Comparison of ENCODE assay signal across 8 mouse cellular contexts in the genomic region with DNA sequence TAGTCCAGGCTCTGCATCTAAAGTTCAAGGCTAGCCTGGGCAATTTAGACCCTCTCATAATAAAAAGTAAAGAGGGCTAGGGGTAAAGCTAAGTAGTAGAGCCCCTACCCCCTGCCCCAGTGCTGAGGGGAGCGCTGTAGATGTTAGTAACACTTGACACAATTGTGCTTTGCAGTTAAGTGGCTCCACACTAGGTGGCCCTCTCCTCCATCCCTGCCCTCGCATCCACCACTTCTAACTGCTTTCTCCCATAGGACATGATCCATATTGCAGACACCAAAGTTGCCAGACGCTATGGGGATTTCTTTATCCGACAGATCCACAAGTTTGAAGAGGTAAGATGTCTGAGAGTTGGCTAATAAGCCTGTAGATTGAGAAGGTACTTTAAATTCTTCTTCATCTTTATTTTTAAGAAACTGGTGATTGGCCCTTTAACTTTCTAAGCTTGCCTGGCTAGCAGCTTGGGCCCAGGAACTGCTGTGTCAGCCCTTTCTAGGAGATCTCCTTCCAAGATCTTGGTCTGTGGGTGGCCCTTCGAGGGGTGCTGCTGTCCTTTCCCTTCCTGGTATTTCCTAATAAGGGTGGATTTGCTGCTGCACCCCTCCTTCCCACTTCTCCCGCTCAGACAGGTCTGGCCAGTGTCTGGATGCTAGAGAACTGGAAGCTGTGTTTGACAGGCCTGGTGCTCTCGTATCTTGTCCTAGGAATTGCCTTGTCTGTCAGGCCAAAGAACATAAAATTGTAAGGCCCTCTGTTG. TPM values are rescaled to one million over a fixed set of nuclear protein-coding genes. Genes with fewer than 3 reads are reported as not detected.
A peak's percentile ranks its signal among the peaks of the same experiment; 100 is the strongest.
DNase-seq lines count a peak whose midpoint lies in the region; ATAC-seq and TF ChIP-seq lines count a peak whose summit lies in the region.

No protein-coding gene starts in this region.

- CTCF ChIA-PET in Patski (lab: Charles Lee), result interaction anchor here (1.3 to 2.2 kb wide), 3 partner anchors 23 to 56 kb away, joined by 3 to 7 read pairs (median 5); no protein-coding TSS in a partner anchor

- DNase-seq in adrenal gland, adult 2 months, result peak; percentile 62
- DNase-seq in adrenal gland, adult 18-20 months (ENCODE audit: low spot score in 2 of 2), result no peak
- peak; percentile 47 for DNase-seq in kidney, adult 18-20 months
- no peak for DNase-seq in Patski (ENCODE audit: low read depth, low spot score)

- no peak overlapping the region for H3K4me3 ChIP-seq in kidney, embryonic 14.5 days (ENCODE audit: low read length)
- H3K4me3 ChIP-seq in lung, embryonic 15.5 days, result no peak overlapping the region
- H3K4me3 ChIP-seq in midbrain, embryonic 13.5 days (replicated peaks), result no peak overlapping the region

- ATAC-seq in kidney, embryonic 14.5 days (ENCODE audit: low FRiP score, low TSS enrichment), result no peak
- no peak for ATAC-seq in Patski
- no peak for ATAC-seq in lung, embryonic 15.5 days (ENCODE audit: borderline replicate concordance, extremely low read depth, low FRiP score, low TSS enrichment)
- ATAC-seq in erythroblast, adult 5-6 weeks (replicated peaks; ENCODE audit: low FRiP score, poor library complexity, severe bottlenecking), result no peak
- no peak for ATAC-seq in midbrain, embryonic 13.5 days

- peaks cover 77% of the 10 kb centered on the region for H3K36me3 ChIP-seq in kidney, embryonic 14.5 days (ENCODE audit: control insufficient read depth, insufficient read depth, low read length)
- peaks cover 77% of the 10 kb centered on the region for H3K36me3 ChIP-seq in lung, embryonic 15.5 days
- peaks cover 84% of the 10 kb centered on the region for H3K36me3 ChIP-seq in midbrain, embryonic 13.5 days

- POLR2A ChIA-PET in Patski (lab: Charles Lee), result interaction anchor here (0.5 kb wide), 1 partner anchor 19 kb away, joined by 3 read pairs; no protein-coding TSS in a partner anchor

- H3K9me3 ChIP-seq in kidney, embryonic 14.5 days (ENCODE audit: control insufficient read depth, low read length), result no peaks in the 10 kb centered on the region
- no peaks in the 10 kb centered on the region for H3K9me3 ChIP-seq in lung, embryonic 15.5 days
- no peaks in the 10 kb centered on the region for H3K9me3 ChIP-seq in midbrain, embryonic 13.5 days

- H3K4me2 ChIP-seq in kidney, embryonic 14.5 days (replicated peaks; ENCODE audit: low read depth, low read length), result no peak overlapping the region
- H3K4me2 ChIP-seq in lung, embryonic 15.5 days, result no peak overlapping the region
- H3K4me2 ChIP-seq in midbrain, embryonic 13.5 days (replicated peaks), result no peak overlapping the region

- no peaks in the 10 kb centered on the region for H3K27me3 ChIP-seq in kidney, embryonic 14.5 days (ENCODE audit: control insufficient read depth, insufficient read depth, low read length)
- no peaks in the 10 kb centered on the region for H3K27me3 ChIP-seq in Patski
- H3K27me3 ChIP-seq in lung, embryonic 15.5 days, result no peaks in the 10 kb centered on the region
- H3K27me3 ChIP-seq in midbrain, embryonic 13.5 days, result no peaks in the 10 kb centered on the region

- no peak overlapping the region for H3K27ac ChIP-seq in kidney, embryonic 14.5 days (ENCODE audit: low read depth, low read length)
- H3K27ac ChIP-seq in lung, embryonic 15.5 days, result 0 out of 2 replicates have a peak overlapping the region, but pooled peaks have one; percentile 3
- H3K27ac ChIP-seq in midbrain, embryonic 13.5 days, result no peak overlapping the region

- H3K9ac ChIP-seq in kidney, embryonic 14.5 days (ENCODE audit: low read depth, low read length), result no peak overlapping the region
- H3K9ac ChIP-seq in lung, embryonic 15.5 days, result no peak overlapping the region
- no peak overlapping the region for H3K9ac ChIP-seq in midbrain, embryonic 13.5 days (replicated peaks)

- peaks cover 18% of the 10 kb centered on the region for H3K4me1 ChIP-seq in kidney, embryonic 14.5 days (ENCODE audit: control insufficient read depth, insufficient read depth, low read length)
- H3K4me1 ChIP-seq in lung, embryonic 15.5 days, result peaks cover 30% of the 10 kb centered on the region
- no peaks in the 10 kb centered on the region for H3K4me1 ChIP-seq in midbrain, embryonic 13.5 days (replicated peaks)

- peak; percentile 79 for TF ChIP-seq CTCF in Patski (IDR thresholded peaks at IDR 0.05)

- in situ Hi-C loops in Patski (cut with MboI; ENCODE audit: low pct_unique_long_range_greater_than_20kb), result no loop called here

- 76% methylated on average over 7 of the region's 7 CpGs for WGBS in kidney, embryonic 14.5 days
- WGBS in lung, embryonic 15.5 days, result 50% methylated on average over 7 of the region's 7 CpGs
- 81% methylated on average over 7 of the region's 7 CpGs for WGBS in midbrain, embryonic 13.5 days

RNA-seq across cellular contexts. Expression of a gene that starts 15.4 kb away (rescaled TPM):
- 10 to 100 TPM; 36.5 to 49.5 TPM for total RNA-seq in adrenal gland, adult 2 months (2021)
- polyA plus RNA-seq in adrenal gland, adult 2 months (2012; rRNA removed), result 61.7 and 65.0 TPM in 2 replicates
- total RNA-seq in adrenal gland, adult 18-20 months (2021), result 10 to 100 TPM; 39.0 to 45.5 TPM
- 6.5 and 7.2 TPM in 2 replicates for polyA plus RNA-seq in kidney, embryonic 14.5 days (2014; fragmentation: Nextera tagmentation; extraction: Ambion mirVana)
- polyA plus RNA-seq in Patski (2021), result 43.0 TPM
- polyA plus RNA-seq in lung, embryonic 15.5 days (2015; fragmentation: Nextera tagmentation; extraction: Ambion mirVana), result 7.5 and 8.8 TPM in 2 replicates
- 0.77 and 1.9 TPM in 2 replicates for total RNA-seq in erythroblast, adult 5-6 weeks (2015; ENCODE audit: low replicate concordance)
- 0.68 and 0.98 TPM in 2 replicates for total RNA-seq in erythroblast, adult 5-6 weeks (2017; ENCODE audit: low replicate concordance)
- 8.6 and 9.5 TPM in 2 replicates for polyA plus RNA-seq in midbrain, embryonic 13.5 days (2015; fragmentation: Nextera tagmentation; extraction: Ambion mirVana)

RNA-seq across cellular contexts. Expression of a gene that starts 18.3 kb away (rescaled TPM):
- 100 to 1,000 TPM; 136 to 160 TPM for total RNA-seq in adrenal gland, adult 2 months (2021)
- polyA plus RNA-seq in adrenal gland, adult 2 months (2012; rRNA removed), result 94.1 and 119 TPM in 2 replicates
- 100 to 1,000 TPM; 136 to 139 TPM for total RNA-seq in adrenal gland, adult 18-20 months (2021)
- 207 and 265 TPM in 2 replicates for polyA plus RNA-seq in kidney, embryonic 14.5 days (2014; fragmentation: Nextera tagmentation; extraction: Ambion mirVana)
- polyA plus RNA-seq in Patski (2021), result 220 TPM
- polyA plus RNA-seq in lung, embryonic 15.5 days (2015; fragmentation: Nextera tagmentation; extraction: Ambion mirVana), result 223 and 225 TPM in 2 replicates
- total RNA-seq in erythroblast, adult 5-6 weeks (2015; ENCODE audit: low replicate concordance), result 29.4 and 47.6 TPM in 2 replicates
- total RNA-seq in erythroblast, adult 5-6 weeks (2017; ENCODE audit: low replicate concordance), result 51.3 and 56.2 TPM in 2 replicates
- 180 and 186 TPM in 2 replicates for polyA plus RNA-seq in midbrain, embryonic 13.5 days (2015; fragmentation: Nextera tagmentation; extraction: Ambion mirVana)

RNA-seq across cellular contexts. Expression of a gene that starts 30.6 kb away (rescaled TPM):
- 10 to 100 TPM; 20.1 to 27.2 TPM for total RNA-seq in adrenal gland, adult 2 months (2021)
- polyA plus RNA-seq in adrenal gland, adult 2 months (2012; rRNA removed), result 91.9 and 101 TPM in 2 replicates
- total RNA-seq in adrenal gland, adult 18-20 months (2021), result 10 to 100 TPM; 23.9 to 26.5 TPM
- polyA plus RNA-seq in kidney, embryonic 14.5 days (2014; fragmentation: Nextera tagmentation; extraction: Ambion mirVana), result 48.6 and 54.2 TPM in 2 replicates
- 40.0 TPM for polyA plus RNA-seq in Patski (2021)
- polyA plus RNA-seq in lung, embryonic 15.5 days (2015; fragmentation: Nextera tagmentation; extraction: Ambion mirVana), result 57.0 and 61.0 TPM in 2 replicates
- 12.3 and 20.0 TPM in 2 replicates for total RNA-seq in erythroblast, adult 5-6 weeks (2015; ENCODE audit: low replicate concordance)
- 7.5 and 11.4 TPM in 2 replicates for total RNA-seq in erythroblast, adult 5-6 weeks (2017; ENCODE audit: low replicate concordance)
- polyA plus RNA-seq in midbrain, embryonic 13.5 days (2015; fragmentation: Nextera tagmentation; extraction: Ambion mirVana), result 52.6 and 56.4 TPM in 2 replicates

RNA-seq across cellular contexts. Expression of a gene that starts 47.5 kb away (rescaled TPM):
- 100 to 1,000 TPM in 1 of 2 experiments, 10 to 100 TPM in 1; 92.8 to 151 TPM for total RNA-seq in adrenal gland, adult 2 months (2021)
- polyA plus RNA-seq in adrenal gland, adult 2 months (2012; rRNA removed), result 48.1 and 48.3 TPM in 2 replicates
- total RNA-seq in adrenal gland, adult 18-20 months (2021), result 100 to 1,000 TPM; 137 to 150 TPM
- polyA plus RNA-seq in kidney, embryonic 14.5 days (2014; fragmentation: Nextera tagmentation; extraction: Ambion mirVana), result 352 and 434 TPM in 2 replicates
- polyA plus RNA-seq in Patski (2021), result 178 TPM
- 240 and 281 TPM in 2 replicates for polyA plus RNA-seq in lung, embryonic 15.5 days (2015; fragmentation: Nextera tagmentation; extraction: Ambion mirVana)
- 16.1 and 20.7 TPM in 2 replicates for total RNA-seq in erythroblast, adult 5-6 weeks (2015; ENCODE audit: low replicate concordance)
- total RNA-seq in erythroblast, adult 5-6 weeks (2017; ENCODE audit: low replicate concordance), result 10.8 and 13.9 TPM in 2 replicates
- polyA plus RNA-seq in midbrain, embryonic 13.5 days (2015; fragmentation: Nextera tagmentation; extraction: Ambion mirVana), result 295 and 296 TPM in 2 replicates

RNA-seq across cellular contexts. Expression of a gene that starts 47.8 kb away (rescaled TPM):
- 1 to 10 TPM; 5.2 to 9.9 TPM for total RNA-seq in adrenal gland, adult 2 months (2021)
- polyA plus RNA-seq in adrenal gland, adult 2 months (2012; rRNA removed), result 8.1 and 10.8 TPM in 2 replicates
- total RNA-seq in adrenal gland, adult 18-20 months (2021), result 1 to 10 TPM; 7.2 to 8.2 TPM
- polyA plus RNA-seq in kidney, embryonic 14.5 days (2014; fragmentation: Nextera tagmentation; extraction: Ambion mirVana), result 7.1 and 8.8 TPM in 2 replicates
- 34.2 TPM for polyA plus RNA-seq in Patski (2021)
- polyA plus RNA-seq in lung, embryonic 15.5 days (2015; fragmentation: Nextera tagmentation; extraction: Ambion mirVana), result 9.9 and 10.8 TPM in 2 replicates
- not detected in 2 replicates for total RNA-seq in erythroblast, adult 5-6 weeks (2015; ENCODE audit: low replicate concordance)
- total RNA-seq in erythroblast, adult 5-6 weeks (2017; ENCODE audit: low replicate concordance), result not detected in 2 replicates
- 14.0 and 16.6 TPM in 2 replicates for polyA plus RNA-seq in midbrain, embryonic 13.5 days (2015; fragmentation: Nextera tagmentation; extraction: Ambion mirVana)

Comparison
In these comparisons a context has a peak if more than half of its experiments do, and no peak if none do; other contexts are left out.
1. DNase-seq: peak in adrenal gland, adult 2 months (single experiment) and kidney, adult 18-20 months (single experiment); none in adrenal gland, adult 18-20 months (0 of 2) and Patski (single experiment).